Mouse (Mus musculus) limb, embryonic 10.5 days (tissue): ENCODE results near the gene 4930452B06Rik. TPM values are rescaled to one million over a fixed set of nuclear protein-coding genes. Genes with fewer than 3 reads are reported as not detected.

Experiments used
- DNase-seq: peaks from one replicate; pipeline ENCODE4 v3.0.0-alpha.2; 2017; ENCODE audit warnings: low spot score
- H3K27ac ChIP-seq: fragments of 300-500 bp; sonication (generic); 2 replicates; pipeline ENCODE4 v1.5.1; 2016; ENCODE audit warnings: mild to moderate bottlenecking
- H3K27me3 ChIP-seq: fragments of 300-500 bp; sonication (generic); 2 replicates; pipeline ENCODE4 v1.6.1; 2016; ENCODE audit warnings: low read depth, mild to moderate bottlenecking; ENCODE audit not compliant: poor library complexity, severe bottlenecking
- H3K36me3 ChIP-seq: fragments of 300-500 bp; sonication (generic); 2 replicates; pipeline ENCODE4 v1.6.1; 2016; ENCODE audit warnings: mild to moderate bottlenecking, moderate library complexity
- H3K4me1 ChIP-seq: fragments of 300-500 bp; sonication (generic); 2 replicates; pipeline ENCODE4 v1.6.1; 2016
- H3K4me3 ChIP-seq: fragments of 300-500 bp; sonication (generic); 2 replicates; pipeline ENCODE4 v1.5.1; 2016; ENCODE audit warnings: mild to moderate bottlenecking, moderate library complexity
- H3K9me3 ChIP-seq: fragments of 300-500 bp; sonication (generic); replicated peaks from 2 replicates; pipeline ENCODE4 v1.6.1; 2016; ENCODE audit warnings: mild to moderate bottlenecking
- WGBS: fragments of 180-500 bp; shearing (Covaris S2); methylation state at CpG from one replicate; pipeline ENCODE4 v1.1.7; 2016; 5-methylcytosine and 5-hydroxymethylcytosine counted together
- polyA plus RNA-seq: library from polyadenylated mRNA; unstranded; fragments of >200 nt; fragmentation: Nextera tagmentation; extraction: Ambion mirVana; gene quantifications from 2 replicates; pipeline ENCODE4 v1.2.1, GENCODE M21; 2016

4930452B06Rik gene
- 9.5 and 11.3 TPM in 2 replicates for polyA plus RNA-seq

- Histone ChIP-seq H3K4me1 (peaks cover 15% of the 10 kb centered on the region; the same call in 1 of the 2 replicates), H3K36me3 (no peaks in the 10 kb centered on the region), H3K9me3 (no peaks in the 10 kb centered on the region), H3K27ac (peak within 1 kb of the TSS; percentile 93), H3K27me3 (no peaks in the 10 kb centered on the region), H3K4me3 (peak within 1 kb of the TSS; percentile 78)
- WGBS = 1% methylated on average over 45 of the region's 45 CpGs
- DNase-seq = peak; percentile 92
These were observed at the start of gene 4930452B06Rik for GRCm38 (mm10) chr14:8665636-8666411. Gene 4930452B06Rik (minus strand): TSS chr14:8666240.

GRCm38 (mm10) chr14:8712674-8713073, 46.6 kb upstream of the 4930452B06Rik start:
- WGBS = 97% methylated on average over 4 of the region's 4 CpGs
- Histone ChIP-seq H3K27me3 (no peaks in the 10 kb centered on the region), H3K4me1 (no peaks in the 10 kb centered on the region), H3K36me3 (no peaks in the 10 kb centered on the region), H3K27ac (no peak overlapping the region), H3K9me3 (no peaks in the 10 kb centered on the region), H3K4me3 (no peak overlapping the region)
- no peak for DNase-seq

- H3K27ac ChIP-seq = no peak overlapping the region
- no peak overlapping the region for H3K4me3 ChIP-seq
- H3K36me3 ChIP-seq = no peaks in the 10 kb centered on the region
- WGBS = 21% methylated on average over 1 of the region's 1 CpGs
- no peak for DNase-seq
- no peaks in the 10 kb centered on the region for H3K4me1 ChIP-seq
- no peaks in the 10 kb centered on the region for H3K9me3 ChIP-seq
- no peaks in the 10 kb centered on the region for H3K27me3 ChIP-seq
These were observed 23.4 kb upstream of the 4930452B06Rik start for GRCm38 (mm10) chr14:8689451-8689850.

GRCm38 (mm10) chr14:8688462-8688861, 22.4 kb upstream of the 4930452B06Rik start:
- H3K4me1 ChIP-seq = no peaks in the 10 kb centered on the region
- no peaks in the 10 kb centered on the region for H3K36me3 ChIP-seq
- no peaks in the 10 kb centered on the region for H3K9me3 ChIP-seq
- DNase-seq = no peak
- H3K27me3 ChIP-seq = no peaks in the 10 kb centered on the region
- WGBS = 96% methylated on average over 1 of the region's 1 CpGs
- H3K27ac ChIP-seq = no peak overlapping the region
- no peak overlapping the region for H3K4me3 ChIP-seq

- no peak overlapping the region for H3K27ac ChIP-seq
- no peaks in the 10 kb centered on the region for H3K27me3 ChIP-seq
- no peak overlapping the region for H3K4me3 ChIP-seq
- no peaks in the 10 kb centered on the region for H3K36me3 ChIP-seq
- no peaks in the 10 kb centered on the region for H3K9me3 ChIP-seq
- H3K4me1 ChIP-seq = no peaks in the 10 kb centered on the region
- DNase-seq = no peak
- 88% methylated on average over 1 of the region's 1 CpGs for WGBS
These were observed 20.1 kb upstream of the 4930452B06Rik start for GRCm38 (mm10) chr14:8686185-8686584.

GRCm38 (mm10) chr14:8679896-8680295, 13.9 kb upstream of the 4930452B06Rik start:
- no peaks in the 10 kb centered on the region for H3K9me3 ChIP-seq
- WGBS = 91% methylated on average over 4 of the region's 4 CpGs
- no peak overlapping the region for H3K4me3 ChIP-seq
- H3K36me3 ChIP-seq = no peaks in the 10 kb centered on the region
- H3K27me3 ChIP-seq = no peaks in the 10 kb centered on the region
- H3K4me1 ChIP-seq = no peaks in the 10 kb centered on the region
- H3K27ac ChIP-seq = no peak overlapping the region
- no peak for DNase-seq

- no peak overlapping the region for H3K27ac ChIP-seq
- no peak for DNase-seq
- no peaks in the 10 kb centered on the region for H3K9me3 ChIP-seq
- no peak overlapping the region for H3K4me3 ChIP-seq
- H3K4me1 ChIP-seq = 0 out of 2 replicates have a peak, but pooled peaks cover 3% of the 10 kb centered on the region
- peaks cover 3% of the 10 kb centered on the region for H3K36me3 ChIP-seq
- H3K27me3 ChIP-seq = no peaks in the 10 kb centered on the region
These were observed 5.7 kb downstream of the 4930452B06Rik start for GRCm38 (mm10) chr14:8660359-8660758.

- Histone ChIP-seq H3K4me1 (peaks cover 8% of the 10 kb centered on the region), H3K36me3 (no peaks in the 10 kb centered on the region), H3K4me3 (no peak overlapping the region), H3K9me3 (no peaks in the 10 kb centered on the region), H3K27ac (no peak overlapping the region), H3K27me3 (no peaks in the 10 kb centered on the region)
- DNase-seq = no peak
- WGBS = 77% methylated on average over 9 of the region's 9 CpGs
These were observed 24.3 kb downstream of the 4930452B06Rik start for GRCm38 (mm10) chr14:8641650-8642279.

- 88% methylated on average over 6 of the region's 6 CpGs for WGBS
- no peak overlapping the region for H3K27ac ChIP-seq
- no peak for DNase-seq
- no peaks in the 10 kb centered on the region for H3K27me3 ChIP-seq
- no peaks in the 10 kb centered on the region for H3K4me1 ChIP-seq
- no peaks in the 10 kb centered on the region for H3K9me3 ChIP-seq
- H3K4me3 ChIP-seq = no peak overlapping the region
- H3K36me3 ChIP-seq = no peaks in the 10 kb centered on the region
These were observed 33.8 kb downstream of the 4930452B06Rik start for GRCm38 (mm10) chr14:8632211-8632610.

GRCm38 (mm10) chr14:8628406-8628805, 37.6 kb downstream of the 4930452B06Rik start:
- H3K27ac ChIP-seq = no peak overlapping the region
- H3K9me3 ChIP-seq = no peaks in the 10 kb centered on the region
- H3K27me3 ChIP-seq = no peaks in the 10 kb centered on the region
- WGBS = 94% methylated on average over 5 of the region's 5 CpGs
- no peak for DNase-seq
- H3K36me3 ChIP-seq = no peaks in the 10 kb centered on the region
- H3K4me3 ChIP-seq = no peak overlapping the region
- no peaks in the 10 kb centered on the region for H3K4me1 ChIP-seq

- DNase-seq = no peak
- Histone ChIP-seq H3K4me3 (no peak overlapping the region), H3K36me3 (no peaks in the 10 kb centered on the region), H3K27me3 (no peaks in the 10 kb centered on the region), H3K9me3 (no peaks in the 10 kb centered on the region), H3K27ac (no peak overlapping the region), H3K4me1 (no peaks in the 10 kb centered on the region)
- 89% methylated on average over 4 of the region's 4 CpGs for WGBS
These were observed 38.6 kb downstream of the 4930452B06Rik start for GRCm38 (mm10) chr14:8627481-8627880.

- 0 out of 2 replicates have a peak, but pooled peaks cover 6% of the 10 kb centered on the region for H3K4me1 ChIP-seq
- no peak overlapping the region for H3K27ac ChIP-seq
- H3K4me3 ChIP-seq = no peak overlapping the region
- H3K27me3 ChIP-seq = no peaks in the 10 kb centered on the region
- no peaks in the 10 kb centered on the region for H3K9me3 ChIP-seq
- DNase-seq = no peak
- H3K36me3 ChIP-seq = no peaks in the 10 kb centered on the region
- 59% methylated on average over 6 of the region's 6 CpGs for WGBS
These were observed 44.9 kb downstream of the 4930452B06Rik start for GRCm38 (mm10) chr14:8621164-8621563.

GRCm38 (mm10) chr14:8620580-8620979, 45.5 kb downstream of the 4930452B06Rik start:
- Histone ChIP-seq H3K9me3 (no peaks in the 10 kb centered on the region), H3K4me3 (no peak overlapping the region), H3K27ac (no peak overlapping the region), H3K27me3 (no peaks in the 10 kb centered on the region), H3K36me3 (no peaks in the 10 kb centered on the region), H3K4me1 (0 out of 2 replicates have a peak, but pooled peaks cover 6% of the 10 kb centered on the region)
- no peak for DNase-seq
- WGBS = 91% methylated on average over 5 of the region's 5 CpGs
